Mouse (Mus musculus) erythroblast, adult 5-6 weeks (primary cell): ENCODE measurements around the gene Tdgf1. TPM values are rescaled to one million over a fixed set of nuclear protein-coding genes. Genes with fewer than 3 reads are reported as not detected.

Experiments
- ATAC-seq: replicated peaks from 2 replicates; pipeline ENCODE4 v1.8.0; 2016; ENCODE audit warnings: moderate number of reproducible peaks, mild to moderate bottlenecking, moderate TSS enrichment, inconsistent platforms; ENCODE audit not compliant: poor library complexity, low FRiP score, severe bottlenecking
- total RNA-seq, 2 experiments: library from RNA; stranded (forward) in 1 of 2; stranded (reverse) in 1 of 2; fragments of 150-400 nt in 1 of 2; fragments of 200-764, 138-1000 nt in 1 of 2; gene quantifications; 2 replicates each; pipeline versions ENCODE4 v1.2.3 to v1.2.4; 2015 to 2017; ENCODE audit warnings: low replicate concordance in 2 of 2

Gene Tdgf1
- total RNA-seq, 2 experiments from 2014 or later, result not detected

DNA sequence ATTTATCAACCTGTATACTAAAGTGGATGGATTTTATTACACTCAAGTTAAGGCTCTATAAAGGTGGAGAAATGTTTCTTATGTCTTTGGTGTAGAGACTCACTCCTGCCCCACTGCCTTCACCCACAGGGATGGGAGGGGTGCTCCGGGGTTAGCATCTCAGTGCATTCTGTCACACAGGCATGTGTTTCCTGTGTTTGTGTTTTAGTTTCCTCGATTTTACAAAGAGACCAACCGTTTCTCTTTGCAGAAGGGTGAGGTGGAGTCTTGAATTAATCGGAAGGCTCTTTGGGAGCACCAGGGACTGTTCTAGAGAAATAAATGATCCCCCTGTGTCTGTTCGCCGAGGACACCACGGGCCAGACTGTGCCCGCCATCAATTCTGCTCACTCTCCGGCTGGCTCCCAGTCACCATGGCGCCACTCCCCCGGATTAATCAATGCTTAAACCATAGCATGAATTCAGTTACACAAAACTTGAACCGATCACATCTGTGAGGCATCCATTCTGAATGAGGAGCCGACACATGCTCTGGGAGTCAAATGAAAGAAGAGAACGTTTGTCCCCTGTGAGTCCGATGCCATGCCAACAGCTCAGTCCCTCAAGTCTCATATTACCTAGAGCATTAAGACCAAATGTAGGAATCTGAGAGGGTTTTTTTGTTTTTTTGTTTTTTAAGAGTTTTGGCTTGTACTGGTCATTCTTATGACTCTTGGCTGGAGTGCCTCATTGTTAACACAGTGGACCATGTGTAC, 25.1 kb downstream of the Tdgf1 start:
- no peak for ATAC-seq

DNA sequence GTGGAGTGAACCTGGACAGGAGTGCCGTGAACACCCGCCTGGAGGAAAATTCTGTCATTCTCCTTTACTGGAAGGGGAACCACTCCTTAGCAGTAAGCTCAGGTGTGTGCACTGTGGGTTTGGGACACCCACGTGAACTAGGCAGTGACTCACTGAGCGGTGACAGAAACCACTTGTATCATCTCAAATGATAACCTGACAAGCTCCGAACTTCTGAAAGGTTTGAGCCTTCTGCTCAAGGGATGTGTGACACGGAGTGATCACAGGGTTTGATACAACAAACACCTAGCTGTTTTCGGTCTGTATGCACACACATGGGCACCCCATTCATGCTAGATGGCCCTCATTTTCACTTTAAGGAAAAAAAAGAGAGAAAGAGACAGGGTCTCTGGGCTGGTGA, 29.2 kb downstream of the Tdgf1 start, which contains the start of gene Fam240a:
Fam240a (minus strand) TSS at position 76 of the 400 bp plus-strand sequence.
- ATAC-seq, result no peak

DNA sequence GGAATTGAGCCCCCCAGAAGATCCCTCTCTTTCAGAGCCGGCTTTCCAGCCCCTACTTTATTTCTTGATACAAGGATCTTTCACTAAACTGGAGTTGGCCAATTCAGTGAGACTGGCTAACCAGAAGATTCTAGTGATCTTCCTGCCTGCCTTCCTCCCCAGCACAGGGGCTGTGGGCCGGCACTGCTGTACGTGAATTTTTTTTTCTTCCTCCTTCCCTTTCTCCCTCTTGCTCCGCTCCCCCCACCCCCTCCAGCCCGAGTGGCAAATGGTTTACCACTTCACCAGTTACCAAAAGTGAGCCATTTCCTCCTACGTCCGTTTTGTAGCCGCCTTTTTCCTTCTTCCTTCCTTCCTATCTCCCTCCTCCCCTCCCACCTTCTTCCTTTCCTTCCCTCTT, 30.5 kb downstream of the Tdgf1 start:
- ATAC-seq, result no peak

DNA sequence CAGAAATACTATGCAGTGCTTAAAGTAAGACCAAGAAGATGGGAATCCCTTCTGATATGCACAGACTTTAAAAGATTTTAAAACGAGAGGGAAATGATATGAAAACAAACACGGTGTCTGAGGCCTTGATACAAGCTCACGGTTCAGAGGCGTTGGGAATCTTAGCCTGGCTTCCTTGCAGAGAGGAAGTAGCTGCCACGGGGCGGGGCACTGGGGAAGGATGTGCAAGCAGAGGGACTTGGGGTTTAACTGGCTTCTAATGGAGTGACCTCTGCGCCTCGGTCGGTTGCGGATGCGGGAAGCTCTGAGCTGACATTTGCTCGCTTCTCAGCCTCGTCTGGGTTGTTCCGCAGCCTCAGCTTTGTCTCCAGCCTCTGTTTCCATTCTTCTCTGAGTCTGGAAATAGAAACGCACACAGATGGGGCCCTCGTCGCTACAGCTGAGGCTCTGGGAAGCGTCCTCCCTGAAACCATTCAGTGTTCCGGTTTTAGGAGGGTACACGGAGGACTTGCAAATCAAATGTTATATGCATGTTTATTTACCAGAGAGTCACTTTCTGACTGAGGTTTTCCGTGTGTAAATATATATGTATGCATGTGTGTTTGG, 31.2 kb downstream of the Tdgf1 start:
- no peak for ATAC-seq

DNA sequence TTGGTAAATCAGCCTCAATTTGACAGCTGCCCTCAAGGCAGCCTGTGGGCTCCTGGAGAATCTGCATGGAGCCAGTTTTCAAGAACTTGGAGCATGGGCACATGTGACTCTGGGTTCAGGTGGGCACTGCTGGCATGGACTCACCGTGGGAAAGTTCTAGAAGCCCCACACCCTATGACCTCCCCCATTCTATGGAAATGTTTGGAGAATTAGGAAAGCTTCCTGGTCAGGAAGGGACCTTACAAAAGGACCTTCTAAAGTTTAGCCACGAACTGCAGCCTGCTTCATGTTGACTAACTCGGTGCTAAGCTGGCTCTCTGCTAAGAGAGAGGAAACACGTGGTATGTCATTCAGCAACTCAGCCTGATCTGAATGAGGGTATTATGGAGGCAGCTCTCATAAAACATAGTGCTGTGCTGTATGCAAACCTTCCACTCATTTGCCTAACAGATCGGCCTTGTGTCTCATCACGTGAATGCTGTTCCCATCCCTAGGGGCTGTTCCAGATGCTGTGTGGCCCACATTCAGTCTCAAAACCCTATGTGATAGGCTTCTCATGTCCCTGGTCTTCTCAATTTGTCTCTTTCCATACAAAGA, 36.5 kb downstream of the Tdgf1 start:
- no peak for ATAC-seq

DNA sequence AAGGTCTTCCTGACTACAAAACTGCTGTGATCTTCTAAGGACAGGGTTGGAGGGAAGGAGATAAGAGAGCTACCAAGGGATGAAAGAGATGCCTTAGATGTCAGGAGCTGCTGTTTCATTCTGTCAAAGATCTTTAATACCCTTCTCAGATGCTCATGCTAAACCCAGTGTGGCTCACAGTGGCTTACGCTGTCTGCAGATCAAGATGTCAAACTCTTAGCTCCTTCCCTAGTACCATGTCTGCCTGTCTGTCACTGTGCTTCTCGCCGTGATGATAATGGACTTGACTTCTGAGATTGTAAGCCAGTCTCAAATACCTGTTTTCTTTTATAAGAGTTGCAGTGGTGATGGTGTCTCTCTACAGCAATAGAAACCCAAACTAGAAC, 37.3 kb downstream of the Tdgf1 start:
- ATAC-seq, result no peak

DNA sequence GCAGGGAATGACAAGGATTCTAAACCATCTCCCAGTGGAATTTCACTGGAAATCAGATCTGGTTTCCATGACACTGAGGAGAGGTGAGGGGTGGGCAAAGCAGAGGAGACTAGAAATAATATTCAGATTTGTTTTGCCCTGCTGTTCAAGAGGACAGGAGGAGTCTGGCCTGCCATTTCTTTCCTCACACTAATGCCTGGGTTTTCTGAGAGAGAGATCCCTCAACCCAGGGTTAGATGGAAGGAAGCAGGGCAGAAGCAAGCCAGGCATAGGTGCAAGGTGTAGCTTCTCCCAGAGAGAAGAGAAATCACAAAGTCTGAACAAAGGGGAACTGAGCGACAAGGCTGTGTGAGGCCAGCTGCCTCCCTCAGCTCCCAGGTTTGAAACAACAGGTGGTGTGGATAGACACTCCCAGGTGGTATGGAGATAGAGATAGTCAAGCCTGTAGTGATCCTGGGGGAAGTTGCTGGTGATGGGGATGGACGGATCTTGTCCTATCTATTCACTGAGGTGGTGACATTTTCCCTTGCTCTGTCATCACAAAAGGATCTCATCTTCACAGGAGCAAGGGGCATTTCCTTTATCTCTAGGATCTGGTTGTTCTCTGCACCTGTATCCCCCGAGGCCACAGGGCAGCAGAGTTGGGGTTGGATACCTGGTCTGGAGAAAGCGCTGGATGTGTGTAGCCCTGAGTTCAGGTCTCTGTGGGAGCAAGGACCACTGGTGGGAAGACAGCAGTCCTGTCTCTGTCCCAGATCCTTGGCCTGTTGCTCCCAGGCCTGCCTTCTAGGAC, 37.9 kb downstream of the Tdgf1 start:
- ATAC-seq, result no peak

DNA sequence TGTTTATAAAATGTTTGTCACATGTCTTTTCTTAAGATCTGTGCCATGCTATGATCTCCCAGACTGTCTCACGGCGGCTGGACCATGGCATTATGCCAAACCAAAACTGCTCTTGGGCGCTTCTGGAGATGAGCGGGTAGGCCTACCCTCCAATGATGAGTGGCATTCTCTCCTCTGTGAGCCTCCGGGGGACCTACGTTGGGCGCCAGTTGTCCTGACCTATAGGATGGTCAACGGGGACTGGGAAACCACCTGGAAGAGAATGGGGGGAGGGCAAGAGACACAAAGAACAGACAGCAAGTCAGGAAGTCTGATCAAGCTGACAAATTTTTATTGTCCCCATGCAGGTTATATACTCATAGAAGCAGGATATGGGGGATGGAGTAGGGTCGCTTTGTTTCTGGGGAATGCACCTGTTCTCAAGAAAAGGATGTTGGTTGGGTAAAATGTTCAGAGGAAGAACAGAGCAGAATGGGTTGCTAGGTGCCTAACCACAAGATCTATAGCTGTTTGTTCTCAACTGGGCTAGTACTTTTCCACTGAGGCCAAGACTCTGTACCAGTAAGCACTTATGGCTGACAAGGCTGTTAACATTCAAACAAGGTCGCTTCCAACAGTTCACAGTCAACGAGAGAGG, 38.6 kb downstream of the Tdgf1 start:
- no peak for ATAC-seq

DNA sequence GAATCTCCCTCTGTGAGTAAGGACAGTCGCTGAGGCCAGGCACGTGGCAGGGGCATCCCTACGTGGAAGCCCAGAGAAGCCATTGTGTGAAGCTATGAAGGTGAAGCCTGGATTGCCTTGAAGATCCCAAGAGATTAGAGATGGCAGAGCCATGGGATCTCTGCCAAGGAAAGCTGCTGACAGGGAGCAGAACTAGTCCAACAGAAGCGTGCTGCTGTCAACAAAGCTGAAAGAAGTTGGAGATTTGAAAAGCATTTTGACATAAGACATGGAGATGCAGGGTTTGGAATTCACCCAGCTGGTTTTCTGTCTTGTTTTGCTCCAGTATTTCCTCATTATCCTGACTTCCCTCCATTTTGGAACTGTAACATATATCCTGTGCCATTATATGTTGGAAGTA, 43.7 kb downstream of the Tdgf1 start:
- no peak for ATAC-seq

DNA sequence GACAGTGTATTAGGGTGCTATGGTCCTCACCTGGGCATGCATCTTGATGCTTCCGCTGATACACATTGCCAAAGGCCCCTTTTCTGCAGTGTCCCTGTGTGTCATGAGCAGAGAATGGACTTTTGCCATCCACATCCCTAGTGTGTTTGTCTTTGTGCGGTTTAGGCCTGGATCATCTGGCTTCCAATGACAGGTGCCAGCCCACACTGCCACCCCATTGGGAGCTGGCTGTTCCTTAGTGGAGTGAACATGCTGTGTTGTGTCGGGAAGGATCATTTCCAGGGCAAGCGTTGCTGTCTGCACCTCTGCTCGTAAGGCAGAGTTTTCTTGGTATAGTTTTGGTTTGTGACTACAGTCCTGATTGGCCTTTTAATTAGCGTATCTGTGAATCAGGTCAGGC, 44.8 kb downstream of the Tdgf1 start:
- ATAC-seq, result no peak

DNA sequence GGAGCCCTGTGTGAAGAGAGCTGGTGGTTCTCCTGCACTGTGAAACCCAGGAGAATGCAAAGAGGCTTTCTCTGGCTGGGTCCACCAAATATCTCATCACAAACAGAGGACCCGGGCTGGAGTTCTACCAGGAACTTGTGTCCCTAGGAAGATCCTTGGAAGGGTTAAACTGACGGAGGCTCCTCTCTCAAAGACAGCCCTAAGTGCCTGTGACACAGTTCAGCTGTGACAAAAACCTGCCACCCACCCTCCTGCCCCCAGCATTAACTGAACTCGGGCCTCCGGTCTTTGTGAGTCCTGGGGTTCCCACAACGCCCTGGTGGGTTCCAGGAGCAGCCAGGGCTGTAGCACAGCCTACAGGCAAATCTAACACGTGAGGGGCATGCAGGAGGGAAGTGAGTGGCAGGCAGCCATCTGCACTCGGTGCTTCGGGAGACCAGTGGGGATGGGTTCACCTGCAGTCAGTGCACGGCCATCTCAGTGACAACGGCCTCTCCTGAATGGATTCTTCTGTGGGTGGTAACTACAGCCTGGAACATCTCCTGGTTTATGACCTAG, 46.4 kb downstream of the Tdgf1 start:
- no peak for ATAC-seq

DNA sequence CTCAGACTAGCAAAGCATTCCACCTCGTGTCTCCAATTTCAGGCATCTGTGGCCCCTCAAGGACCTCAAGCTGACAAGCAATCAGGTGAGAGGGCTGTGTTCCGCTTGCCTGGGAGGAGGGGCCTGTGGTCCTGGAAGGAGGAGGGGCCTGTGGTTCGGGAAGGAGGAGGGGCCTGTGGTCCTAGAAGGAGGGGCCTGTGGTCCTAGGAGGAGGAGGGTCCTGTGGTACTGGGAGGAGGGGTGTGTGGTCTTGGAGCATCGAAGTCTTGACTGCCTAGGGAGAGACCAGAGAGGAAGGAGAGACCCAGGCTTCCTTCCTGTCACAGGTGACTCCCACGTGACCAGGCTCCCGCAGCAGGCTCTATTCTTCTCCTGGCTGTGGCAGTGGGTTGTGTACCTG, 49.4 kb downstream of the Tdgf1 start:
- ATAC-seq, result no peak

DNA sequence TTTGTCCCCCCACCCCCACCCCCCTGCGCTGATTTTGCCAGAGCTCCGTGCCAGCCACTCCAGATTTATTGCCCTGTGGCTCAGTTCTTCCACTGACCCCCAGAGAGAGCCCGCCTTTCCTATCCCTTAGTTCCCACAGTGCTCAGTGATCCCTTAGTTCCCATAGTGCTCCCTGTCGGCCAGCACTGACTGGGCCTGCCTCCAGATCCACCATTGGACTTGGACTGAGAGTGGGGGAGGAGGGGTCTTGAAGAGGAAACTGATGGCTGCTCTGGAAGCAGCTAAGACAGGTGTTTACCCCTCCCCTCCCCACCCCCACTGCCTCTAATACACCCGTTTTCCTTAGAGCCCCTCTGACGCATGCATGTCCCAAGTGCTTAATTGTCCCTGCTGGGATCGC, 50.0 kb downstream of the Tdgf1 start:
- no peak for ATAC-seq

DNA sequence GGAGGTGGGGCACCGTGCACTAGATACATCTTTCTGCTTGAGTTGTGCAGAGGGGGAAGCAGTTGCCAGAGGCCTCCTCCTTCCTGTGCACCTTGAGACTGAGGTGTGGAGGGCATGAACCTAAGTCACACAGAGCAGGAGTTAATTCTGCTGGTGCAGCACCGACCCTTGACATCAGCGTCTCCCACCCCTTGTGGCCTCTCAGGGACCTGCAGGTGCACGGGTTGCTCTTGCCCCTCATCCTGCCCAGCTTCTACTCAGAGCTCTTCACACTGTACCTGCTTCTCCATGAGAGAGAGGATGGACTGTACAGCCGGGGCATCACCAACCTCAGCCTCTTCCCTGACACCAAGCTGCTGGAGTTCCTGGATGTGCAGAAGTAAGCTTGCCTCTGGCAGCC, 50.5 kb downstream of the Tdgf1 start:
- ATAC-seq, result no peak

DNA sequence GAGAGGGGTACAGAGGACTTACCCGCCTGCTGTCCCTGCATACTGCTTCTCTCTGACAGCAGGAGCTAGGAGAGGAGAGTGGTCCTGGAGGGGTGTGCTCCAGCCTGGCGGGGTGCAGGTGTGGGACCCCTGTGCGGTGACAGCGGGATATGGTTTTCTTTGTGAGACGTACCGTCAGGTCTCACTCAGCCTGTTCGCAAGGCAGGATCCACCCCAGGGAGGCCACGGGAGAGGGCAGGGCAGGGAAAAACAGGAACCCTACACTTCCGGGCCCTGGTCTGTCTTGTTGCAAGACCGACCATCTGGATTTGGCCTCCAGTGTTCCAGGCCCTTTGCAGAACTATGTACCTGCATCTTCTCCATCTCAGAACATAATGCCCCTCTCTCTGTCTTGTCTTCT, 52.5 kb downstream of the Tdgf1 start:
- no peak for ATAC-seq

DNA sequence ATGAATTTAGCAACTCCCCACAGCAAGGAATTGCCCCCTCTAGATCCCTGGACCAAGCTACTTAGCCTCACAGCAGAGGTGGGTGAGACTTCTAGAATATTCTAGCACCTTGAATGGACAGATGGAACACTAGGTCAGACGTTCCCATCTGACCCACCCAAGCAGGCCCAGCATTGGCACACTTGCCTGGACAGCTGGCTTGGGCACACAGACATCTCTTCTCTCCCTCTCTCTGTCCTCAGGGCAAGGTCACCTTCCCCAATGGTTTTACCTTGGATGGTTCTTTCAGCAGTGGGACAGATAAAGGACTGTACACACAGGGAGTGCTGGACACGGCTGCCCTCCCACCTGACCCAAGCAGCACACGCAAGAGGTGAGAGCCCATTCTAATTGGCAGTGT, 53.4 kb downstream of the Tdgf1 start:
- ATAC-seq, result no peak

DNA sequence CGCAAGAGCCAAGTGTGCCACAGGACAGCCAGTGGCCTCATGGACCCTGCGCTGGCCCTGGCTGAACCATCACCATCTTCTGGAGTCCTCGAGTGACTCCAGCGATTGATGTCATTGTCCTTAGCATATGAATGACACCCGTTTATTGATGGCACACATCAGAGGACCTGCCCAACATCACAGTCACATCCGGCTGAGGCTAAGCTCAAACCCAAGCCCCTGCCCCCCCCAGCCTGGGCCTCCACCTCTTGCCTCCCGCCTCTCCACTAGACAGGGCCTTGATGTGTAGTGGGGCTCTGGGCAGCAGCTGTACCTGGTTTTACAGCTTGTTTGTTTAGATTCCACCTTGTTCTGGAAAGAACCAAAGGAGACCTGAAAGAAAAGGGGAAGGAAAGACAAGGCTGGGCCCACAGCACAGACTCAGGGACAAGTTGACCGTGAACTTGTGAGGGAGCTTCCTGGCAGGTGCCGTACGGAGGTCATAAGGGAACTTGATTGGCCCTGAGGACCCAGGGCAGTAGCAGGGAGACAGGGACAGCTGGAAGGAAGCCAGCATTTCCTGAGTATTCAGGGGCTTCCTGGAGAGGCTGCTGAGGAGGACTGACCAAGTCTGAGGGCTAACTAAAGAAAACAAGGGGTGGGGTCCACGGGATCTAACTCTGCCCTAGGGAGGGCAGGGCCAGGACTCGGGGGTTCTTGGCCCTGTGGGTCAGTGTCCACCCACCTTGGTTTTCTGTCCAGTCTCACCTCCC, 54.7 kb downstream of the Tdgf1 start:
- ATAC-seq, result no peak

DNA sequence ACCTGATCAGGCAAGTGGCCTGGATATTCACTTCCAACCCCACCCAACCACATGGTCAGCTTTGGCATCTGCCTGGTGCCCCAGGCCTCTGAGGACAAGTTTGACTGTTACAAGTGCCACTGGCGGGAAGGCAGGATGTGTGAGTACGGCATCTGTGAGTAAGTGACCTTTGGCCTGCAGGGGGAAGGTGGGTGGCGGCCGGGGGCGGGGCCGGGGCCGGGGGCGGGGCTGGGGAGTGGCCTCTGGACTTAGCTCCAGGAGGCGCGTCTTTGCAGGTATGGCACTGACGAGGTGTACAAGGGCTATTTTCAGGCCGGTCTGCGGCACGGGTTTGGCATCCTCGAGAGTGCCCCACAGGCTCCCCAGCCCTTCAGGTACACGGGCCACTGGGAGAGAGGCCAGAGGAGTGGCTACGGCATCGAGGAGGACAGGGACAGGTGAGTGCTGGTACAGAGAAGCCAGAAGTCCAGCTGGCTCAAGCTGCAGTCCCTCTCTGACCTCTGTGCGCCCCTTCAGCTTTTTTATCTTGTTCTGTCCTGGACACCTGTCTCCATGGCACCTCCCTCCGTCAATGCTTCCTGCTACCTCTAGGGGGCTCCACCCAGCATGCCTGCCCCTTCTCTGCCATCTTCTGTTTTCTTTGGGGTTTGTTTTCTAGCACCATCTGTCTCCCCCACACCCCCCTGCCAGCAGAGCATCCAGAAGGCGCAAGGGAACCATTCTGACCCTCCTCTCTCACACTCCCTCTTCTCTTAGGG, 55.8 kb downstream of the Tdgf1 start:
- no peak for ATAC-seq
